Mouse (Mus musculus) erythroblast, adult 5-6 weeks (primary cell): ENCODE data around the gene Mroh3. TPM values are rescaled to one million over a fixed set of nuclear protein-coding genes. Genes with fewer than 3 reads are reported as not detected.

Experiments used
- ATAC-seq: replicated peaks from 2 replicates; pipeline ENCODE4 v1.8.0; 2016; ENCODE audit warnings: moderate number of reproducible peaks, mild to moderate bottlenecking, moderate TSS enrichment, inconsistent platforms; ENCODE audit not compliant: poor library complexity, low FRiP score, severe bottlenecking
- total RNA-seq, 2 experiments: library from RNA; stranded (forward) in 1 of 2; stranded (reverse) in 1 of 2; fragments of 150-400 nt in 1 of 2; fragments of 200-764, 138-1000 nt in 1 of 2; gene quantifications; 2 replicates each; pipeline versions ENCODE4 v1.2.3 to v1.2.4; 2015 to 2017; ENCODE audit warnings: low replicate concordance in 2 of 2

The Mroh3 gene
- total RNA-seq (2015; ENCODE audit: low replicate concordance) (not detected in 2 replicates), total RNA-seq (2017; ENCODE audit: low replicate concordance) (0.42 TPM in 1 of 2 replicates, not detected in the other)

GRCm38 (mm10) chr1:136212803-136213202 is at the start of gene Mroh3:
Mroh3 (minus strand) TSS chr1:136212828.
- no peak for ATAC-seq

GRCm38 (mm10) chr1:136260635-136261238 is 48.1 kb upstream of the Mroh3 start, which contains the start of gene Gpr25:
Gpr25 (minus strand) TSS chr1:136260873.
- ATAC-seq: no peak

GRCm38 (mm10) chr1:136259893-136260634 is 47.4 kb upstream of the Mroh3 start:
- ATAC-seq: no peak

- no peak for ATAC-seq
Measured at GRCm38 (mm10) chr1:136259543-136259892, 46.9 kb upstream of the Mroh3 start.

GRCm38 (mm10) chr1:136258495-136258894 is 45.9 kb upstream of the Mroh3 start:
- ATAC-seq: no peak

- no peak for ATAC-seq
Measured at GRCm38 (mm10) chr1:136255657-136256056, 43.0 kb upstream of the Mroh3 start.

- no peak for ATAC-seq
Measured at GRCm38 (mm10) chr1:136255174-136255573, 42.5 kb upstream of the Mroh3 start.

GRCm38 (mm10) chr1:136254503-136255065 is 42.0 kb upstream of the Mroh3 start:
- no peak for ATAC-seq

- no peak for ATAC-seq
Measured at GRCm38 (mm10) chr1:136253472-136253871, 40.8 kb upstream of the Mroh3 start.

- no peak for ATAC-seq
Measured at GRCm38 (mm10) chr1:136249662-136250061, 37.0 kb upstream of the Mroh3 start.

GRCm38 (mm10) chr1:136247393-136247792 is 34.8 kb upstream of the Mroh3 start:
- no peak for ATAC-seq

GRCm38 (mm10) chr1:136244469-136244868 is 31.8 kb upstream of the Mroh3 start:
- ATAC-seq: no peak

- no peak for ATAC-seq
Measured at GRCm38 (mm10) chr1:136241801-136242200, 29.2 kb upstream of the Mroh3 start.

- ATAC-seq: no peak
Measured at GRCm38 (mm10) chr1:136238495-136238894, 25.9 kb upstream of the Mroh3 start.

GRCm38 (mm10) chr1:136234595-136235092 is 22.0 kb upstream of the Mroh3 start:
- no peak for ATAC-seq

GRCm38 (mm10) chr1:136233892-136234594 is 21.4 kb upstream of the Mroh3 start, which contains the start of gene Inava:
Inava (minus strand) TSS chr1:136234264.
- ATAC-seq: no peak

GRCm38 (mm10) chr1:136232986-136233790 is 20.6 kb upstream of the Mroh3 start:
- ATAC-seq: no peak

- ATAC-seq: no peak
Measured at GRCm38 (mm10) chr1:136232285-136232926, 19.8 kb upstream of the Mroh3 start.

- no peak for ATAC-seq
Measured at GRCm38 (mm10) chr1:136231596-136231995, 19.0 kb upstream of the Mroh3 start.
